Mouse (Mus musculus): Measurements from ENCODE around the gene 2010111I01Rik. TPM values are rescaled to one million over a fixed set of nuclear protein-coding genes. Genes with fewer than 3 reads are reported as not detected.

Gene 2010111I01Rik
- polyA plus RNA-seq, 1 experiment = 123 TPM

GRCm38 (mm10) chr13:63250441-63250980 lies 285.8 kb downstream of the 2010111I01Rik start:
- Histone ChIP-seq H3K27ac (ENCODE audit: insufficient read depth, low read depth, low read length) (peak overlapping the region; percentile 50), H3K4me1 (ENCODE audit: control insufficient read depth, insufficient read depth, low read length) (peaks cover 75% of the 10 kb centered on the region), H3K4me3 (ENCODE audit: insufficient read depth, low read length) (no peak overlapping the region)
- TF ChIP-seq CTCF (IDR thresholded peaks at IDR 0.05; ENCODE audit: low read depth, low read length) (no peak), POLR2A (IDR thresholded peaks at IDR 0.05; ENCODE audit: borderline replicate concordance, low read depth, low read length) (no peak)

GRCm38 (mm10) chr13:63251118-63251889 lies 286.6 kb downstream of the 2010111I01Rik start:
- TF ChIP-seq POLR2A (IDR thresholded peaks at IDR 0.05; ENCODE audit: borderline replicate concordance, low read depth, low read length) (no peak), CTCF (IDR thresholded peaks at IDR 0.05; ENCODE audit: low read depth, low read length) (no peak)
- H3K4me3 ChIP-seq (ENCODE audit: insufficient read depth, low read length) = no peak overlapping the region
- H3K27ac ChIP-seq (ENCODE audit: insufficient read depth, low read depth, low read length) = peak overlapping the region; percentile 50
- peaks cover 81% of the 10 kb centered on the region for H3K4me1 ChIP-seq (ENCODE audit: control insufficient read depth, insufficient read depth, low read length)

- Histone ChIP-seq H3K4me1 (ENCODE audit: control insufficient read depth, insufficient read depth, low read length) (peaks cover 78% of the 10 kb centered on the region), H3K4me3 (ENCODE audit: insufficient read depth, low read length) (no peak overlapping the region), H3K27ac (ENCODE audit: insufficient read depth, low read depth, low read length) (peak overlapping the region; percentile 99)
- no peak for TF ChIP-seq POLR2A (IDR thresholded peaks at IDR 0.05; ENCODE audit: borderline replicate concordance, low read depth, low read length)
- TF ChIP-seq CTCF (IDR thresholded peaks at IDR 0.05; ENCODE audit: low read depth, low read length) = no peak
Measured at GRCm38 (mm10) chr13:63252295-63253010, 287.8 kb downstream of the 2010111I01Rik start.

- peak overlapping the region; percentile 99 for H3K27ac ChIP-seq (ENCODE audit: insufficient read depth, low read depth, low read length)
- TF ChIP-seq CTCF (IDR thresholded peaks at IDR 0.05; ENCODE audit: low read depth, low read length) (no peak), POLR2A (IDR thresholded peaks at IDR 0.05; ENCODE audit: borderline replicate concordance, low read depth, low read length) (no peak)
- peak overlapping the region; percentile 29 for H3K4me3 ChIP-seq (ENCODE audit: insufficient read depth, low read length)
- peaks cover 78% of the 10 kb centered on the region for H3K4me1 ChIP-seq (ENCODE audit: control insufficient read depth, insufficient read depth, low read length)
Measured at GRCm38 (mm10) chr13:63253147-63253546, 288.5 kb downstream of the 2010111I01Rik start.

GRCm38 (mm10) chr13:63253886-63254636 lies 289.4 kb downstream of the 2010111I01Rik start:
- H3K4me3 ChIP-seq (ENCODE audit: insufficient read depth, low read length) = no peak overlapping the region
- TF ChIP-seq POLR2A (IDR thresholded peaks at IDR 0.05; ENCODE audit: borderline replicate concordance, low read depth, low read length) = no peak
- no peak for TF ChIP-seq CTCF (IDR thresholded peaks at IDR 0.05; ENCODE audit: low read depth, low read length)
- peaks cover 79% of the 10 kb centered on the region for H3K4me1 ChIP-seq (ENCODE audit: control insufficient read depth, insufficient read depth, low read length)
- peak overlapping the region; percentile 99 for H3K27ac ChIP-seq (ENCODE audit: insufficient read depth, low read depth, low read length)

GRCm38 (mm10) chr13:63255519-63256011 lies 290.9 kb downstream of the 2010111I01Rik start:
- peaks cover 78% of the 10 kb centered on the region for H3K4me1 ChIP-seq (ENCODE audit: control insufficient read depth, insufficient read depth, low read length)
- H3K4me3 ChIP-seq (ENCODE audit: insufficient read depth, low read length) = no peak overlapping the region

GRCm38 (mm10) chr13:63256146-63256545 lies 291.5 kb downstream of the 2010111I01Rik start:
- TF ChIP-seq CTCF (IDR thresholded peaks at IDR 0.05; ENCODE audit: low read depth, low read length) (no peak), POLR2A (IDR thresholded peaks at IDR 0.05; ENCODE audit: borderline replicate concordance, low read depth, low read length) (no peak)
- H3K4me3 ChIP-seq (ENCODE audit: insufficient read depth, low read length) = no peak overlapping the region
- peaks cover 78% of the 10 kb centered on the region for H3K4me1 ChIP-seq (ENCODE audit: control insufficient read depth, insufficient read depth, low read length)
- H3K27ac ChIP-seq (ENCODE audit: insufficient read depth, low read depth, low read length) = peak overlapping the region; percentile 99

More at GRCm38 (mm10) chr13:63255519-63256011, 290.9 kb downstream of the 2010111I01Rik start:
- no peak for TF ChIP-seq CTCF (IDR thresholded peaks at IDR 0.05; ENCODE audit: low read depth, low read length)
- TF ChIP-seq POLR2A (IDR thresholded peaks at IDR 0.05; ENCODE audit: borderline replicate concordance, low read depth, low read length) = no peak
- peak overlapping the region; percentile 99 for H3K27ac ChIP-seq (ENCODE audit: insufficient read depth, low read depth, low read length)

GRCm38 (mm10) chr13:63256807-63257206 lies 292.1 kb downstream of the 2010111I01Rik start:
- Histone ChIP-seq H3K27ac (ENCODE audit: insufficient read depth, low read depth, low read length) (peak overlapping the region; percentile 68), H3K4me1 (ENCODE audit: control insufficient read depth, insufficient read depth, low read length) (peaks cover 79% of the 10 kb centered on the region), H3K4me3 (ENCODE audit: insufficient read depth, low read length) (no peak overlapping the region)
- TF ChIP-seq POLR2A (IDR thresholded peaks at IDR 0.05; ENCODE audit: borderline replicate concordance, low read depth, low read length) = no peak
- peak; percentile 41; the same call in 1 of the 2 replicates for TF ChIP-seq CTCF (IDR thresholded peaks at IDR 0.05; ENCODE audit: low read depth, low read length)

- Histone ChIP-seq H3K4me3 (ENCODE audit: insufficient read depth, low read length) (no peak overlapping the region), H3K27ac (ENCODE audit: insufficient read depth, low read depth, low read length) (peak overlapping the region; percentile 63)
Measured at GRCm38 (mm10) chr13:63258167-63258582, 293.5 kb downstream of the 2010111I01Rik start.

More at GRCm38 (mm10) chr13:63258167-63258582, 293.5 kb downstream of the 2010111I01Rik start:
- TF ChIP-seq CTCF (IDR thresholded peaks at IDR 0.05; ENCODE audit: low read depth, low read length) (no peak), POLR2A (IDR thresholded peaks at IDR 0.05; ENCODE audit: borderline replicate concordance, low read depth, low read length) (no peak)
- peaks cover 71% of the 10 kb centered on the region for H3K4me1 ChIP-seq (ENCODE audit: control insufficient read depth, insufficient read depth, low read length)

Data from bone marrow macrophage, adult 2 months (primary cell).